Comparison of ENCODE assay signal across 9 mouse cellular contexts in the genomic region with DNA sequence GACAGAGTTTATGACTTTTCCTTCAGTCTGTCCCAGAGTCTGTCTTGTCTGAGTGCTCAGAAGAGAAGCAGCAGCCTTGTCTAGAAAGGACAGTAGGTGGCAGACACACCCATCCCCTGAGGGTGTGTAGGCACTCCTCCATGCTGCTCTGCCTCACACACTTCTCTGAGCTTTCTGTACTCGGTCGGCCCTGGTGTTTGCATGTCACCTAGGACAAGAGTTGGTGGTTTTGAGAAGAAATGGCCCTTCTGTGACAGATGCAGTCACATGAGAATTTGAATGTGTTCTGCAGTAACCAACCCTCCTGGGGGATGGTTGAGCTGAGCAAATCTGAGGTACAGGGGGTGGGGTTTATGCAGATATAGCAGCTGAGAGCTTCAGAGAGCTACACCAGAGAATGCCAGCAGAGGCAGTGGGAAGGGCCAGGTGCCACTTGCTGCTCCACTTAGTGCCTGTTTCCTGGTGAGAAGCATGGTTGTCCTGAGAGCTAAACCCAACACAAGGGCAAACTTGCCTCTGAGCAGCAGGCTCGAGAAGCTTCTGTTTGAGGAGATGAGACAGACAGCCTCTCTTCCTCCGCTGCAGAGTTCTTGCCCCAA.
A peak's percentile ranks its signal among the peaks of the same experiment; 100 is the strongest.
DNase-seq lines count a peak whose midpoint lies in the region; TF ChIP-seq lines count a peak whose summit lies in the region.
"Had no signal": no experiment of that assay in that cellular context is flagged by ENCODE, and none has a peak within 500 bp of the region (broad histone marks: within the 10 kb centered on the region; RNA-seq: fewer than 3 reads in every experiment).

No protein-coding gene starts in this region.

- TF ChIP-seq CTCF in left cerebral cortex, adult 2 months (IDR thresholded peaks at IDR 0.05) = peak; percentile 27

- no peak overlapping the region for H3K27ac ChIP-seq in left cerebral cortex, adult 2 months
- H3K27ac ChIP-seq: kidney, postnatal 0 days had no signal

- intact Hi-C loops in left cerebral cortex, adult 2 months (cut with DNase I) = loop anchor here (5.0 kb wide), 2 partner anchors 375 to 540 kb away; no protein-coding TSS in a partner anchor
- intact Hi-C loops in left cerebral cortex, postnatal 36 days (cut with DNase I) = no loop called here

- H3K4me3 ChIP-seq in left cerebral cortex, adult 2 months = no peak overlapping the region

- DNase-seq in left cerebral cortex, adult 2 months (ENCODE audit: extremely low spot score in 1 of 2, low spot score in 2 of 2) = no peak
- no peak for DNase-seq in left cerebral cortex, postnatal 36 days (ENCODE audit: low spot score in 2 of 2)
- peak; percentile 51 for DNase-seq in CD4-positive, CD25-positive, alpha-beta regulatory T cell, adult 2 months (ENCODE audit: low read depth, low spot score)
- DNase-seq in ZHBTc4 (ENCODE audit: low read depth, low spot score) = peak; percentile 85
- peak; percentile 48 for DNase-seq in lung, postnatal 25 days (ENCODE audit: low spot score)
- DNase-seq in urinary bladder, adult 18-20 months (ENCODE audit: low spot score in 2 of 2) = no peak
- no peak for DNase-seq in layer of hippocampus, adult 11-12 months (ENCODE audit: low spot score)
- DNase-seq: heart, postnatal 36 days had no signal

Comparison
In these comparisons a context has a peak if more than half of its experiments do, and no peak if none do; other contexts are left out.
1. DNase-seq: peak in CD4-positive, CD25-positive, alpha-beta regulatory T cell, adult 2 months (single experiment), ZHBTc4 (single experiment) and lung, postnatal 25 days (single experiment); none in left cerebral cortex, adult 2 months (0 of 2), left cerebral cortex, postnatal 36 days (0 of 2), urinary bladder, adult 18-20 months (0 of 2) and layer of hippocampus, adult 11-12 months (single experiment).